Mouse (Mus musculus) MEL-GATA-1-ER (cell line): ENCODE measurements around the gene Znhit3.
A peak's percentile ranks its signal among the peaks of the same experiment; 100 is the strongest.
"Not testable (repeated sequence)": the region's sequence is repeated elsewhere in the genome, so short reads cannot be mapped to it uniquely, and the experiment has no call there.

Source experiments
- DNase-seq: peaks from one replicate; pipeline ENCODE4 v3.0.0-alpha.2; 2012; ENCODE audit warnings: low read depth; ENCODE audit errors: extremely low read depth

Znhit3 gene

DNA sequence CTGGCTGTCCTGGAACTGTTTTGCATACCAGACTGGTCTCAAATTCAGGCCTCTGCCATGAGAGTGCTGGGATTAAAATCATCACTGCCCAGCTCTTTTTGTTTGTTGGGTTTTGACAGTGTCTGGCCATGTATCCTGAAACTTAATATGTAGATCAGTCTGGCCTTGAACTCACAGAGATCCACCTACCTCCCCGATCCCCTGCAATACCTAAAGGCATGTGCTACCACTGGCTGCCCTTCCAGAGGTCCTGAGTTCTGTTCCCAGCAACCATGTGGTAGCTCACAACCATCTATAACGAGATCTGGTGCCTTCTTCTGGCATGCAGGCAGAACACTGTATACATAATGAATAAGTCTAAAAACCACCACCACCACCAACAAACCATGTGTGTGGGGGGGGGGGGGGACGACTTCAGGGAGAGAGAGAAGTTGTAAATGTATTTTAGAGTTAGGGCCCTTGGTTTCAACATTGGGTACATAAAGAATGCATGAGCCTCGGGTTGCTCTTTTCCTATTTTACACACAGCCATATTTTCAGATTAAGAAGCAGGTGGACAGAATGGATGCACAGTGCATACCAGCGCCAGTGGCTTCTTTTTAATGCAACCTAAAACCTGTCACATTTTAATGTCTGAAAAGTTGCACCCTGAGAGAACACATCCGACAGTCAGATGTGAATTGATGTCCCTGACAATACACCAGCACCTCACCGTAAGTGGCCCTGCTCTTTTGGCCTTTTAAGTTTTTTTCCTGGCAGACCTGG, 37.0 kb downstream of the Znhit3 start:
- DNase-seq: peak; percentile 43

DNA sequence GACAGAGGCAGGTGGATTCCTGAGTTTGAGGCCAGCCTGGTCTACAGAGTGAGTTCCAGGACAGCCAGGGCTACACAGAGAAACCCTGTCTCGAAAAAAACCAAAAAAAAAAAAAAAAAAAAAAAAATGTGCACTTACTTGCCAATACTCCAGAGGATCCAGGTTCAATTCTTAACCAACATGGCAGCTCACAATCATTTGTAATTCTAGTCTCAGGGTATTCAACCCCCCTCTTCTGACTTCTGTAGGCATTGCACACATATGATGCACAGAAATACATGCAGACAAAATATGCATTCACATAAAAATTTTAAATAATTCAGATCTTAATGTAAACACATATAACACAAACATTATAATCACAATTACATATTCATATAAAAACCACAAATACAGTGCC, 40.1 kb downstream of the Znhit3 start:
- not testable (repeated sequence) for DNase-seq

DNA sequence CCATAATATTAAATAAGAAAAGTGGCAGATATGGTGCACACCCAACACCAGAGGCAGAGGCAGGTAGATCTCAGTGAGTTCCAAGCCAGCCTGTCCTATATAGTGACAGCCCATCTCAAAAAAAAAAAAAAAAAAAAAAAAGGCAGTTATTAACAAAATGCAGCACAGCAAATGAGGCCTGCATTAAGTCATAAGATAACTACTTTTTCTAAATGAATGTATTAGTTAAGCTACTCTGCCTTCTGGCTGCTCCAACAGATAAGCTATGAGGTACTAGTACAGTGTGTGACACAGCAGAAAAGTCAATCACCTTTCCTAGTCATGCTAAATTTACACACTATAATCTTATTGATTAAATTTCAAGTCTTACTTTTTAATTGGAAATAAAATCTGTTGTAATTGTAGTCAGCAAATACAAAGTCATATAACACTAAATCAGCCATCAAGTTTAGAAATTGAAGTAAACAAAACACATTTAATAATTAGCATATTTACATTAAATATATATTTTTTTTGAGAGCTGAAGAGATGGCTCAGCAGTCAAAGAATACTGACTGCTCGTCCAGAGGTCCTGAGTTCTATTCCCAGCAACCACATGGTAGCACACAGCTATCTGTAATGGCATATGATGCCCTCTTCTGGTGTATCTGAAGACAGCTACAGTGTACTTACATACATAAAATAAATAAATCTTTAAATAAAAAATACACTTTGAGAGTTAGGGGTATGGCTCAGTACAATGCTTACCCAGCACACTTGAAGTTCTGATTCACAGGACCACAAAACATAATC, 42.9 kb downstream of the Znhit3 start:
- DNase-seq: peak; percentile 43

DNA sequence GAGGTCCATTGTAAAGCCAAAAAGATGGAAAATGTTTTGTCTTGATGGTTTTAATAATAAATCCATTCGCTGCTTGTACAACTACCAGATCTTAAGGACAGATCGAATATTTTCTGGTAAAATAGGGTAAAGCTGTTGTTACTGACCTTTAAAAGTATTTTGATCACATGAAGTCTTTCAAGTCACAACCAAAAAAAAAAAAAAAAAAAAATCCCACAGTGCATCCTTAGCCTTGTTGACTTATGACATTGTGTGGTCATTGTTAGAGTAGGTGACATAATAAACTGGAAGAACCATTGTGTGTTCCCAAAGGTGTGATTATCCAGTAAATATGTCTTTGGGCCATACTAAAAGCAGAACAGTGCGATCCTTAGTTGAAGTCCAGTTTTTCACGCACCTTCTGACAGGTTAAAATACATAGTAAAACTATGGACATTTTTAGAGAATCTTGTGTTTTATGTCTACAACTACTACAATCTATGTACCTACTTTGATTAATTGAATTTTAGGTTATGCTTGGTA, 44.6 kb downstream of the Znhit3 start:
- no peak for DNase-seq

DNA sequence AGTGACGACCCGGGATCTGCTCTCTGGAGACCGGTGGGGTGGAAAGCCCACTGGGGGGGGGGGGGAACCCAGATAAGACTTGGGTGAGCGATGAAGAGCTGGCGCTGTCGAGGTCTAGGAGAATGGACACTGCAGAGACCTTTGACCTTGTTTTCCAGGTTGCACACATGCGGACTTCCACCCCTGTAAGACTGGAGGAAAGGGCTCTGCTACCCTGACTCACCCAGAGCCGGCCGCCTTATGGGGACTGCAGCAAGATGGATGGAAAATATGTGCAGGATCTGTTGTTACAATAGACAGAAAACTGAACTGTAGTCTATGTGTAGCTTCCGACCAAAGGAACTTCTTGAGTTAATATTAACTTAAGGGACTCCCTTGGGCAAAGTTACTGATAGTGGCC, 45.1 kb downstream of the Znhit3 start:
- DNase-seq: peak; percentile 37

DNA sequence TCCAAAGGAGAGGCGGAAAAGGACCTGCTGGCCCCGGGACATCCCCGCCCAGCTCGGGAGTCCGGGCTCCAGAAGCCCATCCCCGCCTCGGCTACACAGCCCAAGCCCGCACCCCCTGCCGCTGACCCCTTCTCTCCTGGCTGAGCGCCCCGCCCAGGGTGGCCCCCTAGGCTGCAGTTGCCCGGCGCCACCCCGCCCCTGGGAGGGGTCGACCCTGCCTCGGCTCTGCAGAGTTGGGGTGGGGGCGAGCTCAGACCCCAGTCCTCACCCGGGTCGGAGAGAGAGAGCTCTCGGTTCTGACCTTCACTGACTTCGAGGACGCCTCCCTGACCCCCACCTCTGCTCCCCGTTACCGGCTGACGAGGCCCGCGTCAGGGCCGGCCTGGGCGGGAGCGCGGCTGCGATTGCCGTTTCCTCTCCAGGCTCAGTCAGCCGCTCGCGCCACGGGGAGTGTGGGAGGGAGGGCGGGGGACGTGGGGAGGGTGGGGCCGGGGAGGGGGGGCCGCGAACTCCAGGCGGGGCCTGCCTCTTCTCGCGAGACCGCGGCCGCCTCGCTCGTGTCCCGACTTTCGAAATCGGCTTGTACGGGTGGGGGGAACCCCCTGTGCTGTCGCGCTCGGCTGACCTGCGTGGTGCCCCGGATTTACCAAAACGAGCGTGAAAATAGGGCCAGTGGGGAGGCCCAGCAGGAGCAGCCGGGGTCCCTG, 45.7 kb downstream of the Znhit3 start, which contains the start of gene Ggnbp2:
Ggnbp2 (minus strand) TSS at position 481 of the 707 bp plus-strand sequence.
- peak; percentile 60 for DNase-seq

DNA sequence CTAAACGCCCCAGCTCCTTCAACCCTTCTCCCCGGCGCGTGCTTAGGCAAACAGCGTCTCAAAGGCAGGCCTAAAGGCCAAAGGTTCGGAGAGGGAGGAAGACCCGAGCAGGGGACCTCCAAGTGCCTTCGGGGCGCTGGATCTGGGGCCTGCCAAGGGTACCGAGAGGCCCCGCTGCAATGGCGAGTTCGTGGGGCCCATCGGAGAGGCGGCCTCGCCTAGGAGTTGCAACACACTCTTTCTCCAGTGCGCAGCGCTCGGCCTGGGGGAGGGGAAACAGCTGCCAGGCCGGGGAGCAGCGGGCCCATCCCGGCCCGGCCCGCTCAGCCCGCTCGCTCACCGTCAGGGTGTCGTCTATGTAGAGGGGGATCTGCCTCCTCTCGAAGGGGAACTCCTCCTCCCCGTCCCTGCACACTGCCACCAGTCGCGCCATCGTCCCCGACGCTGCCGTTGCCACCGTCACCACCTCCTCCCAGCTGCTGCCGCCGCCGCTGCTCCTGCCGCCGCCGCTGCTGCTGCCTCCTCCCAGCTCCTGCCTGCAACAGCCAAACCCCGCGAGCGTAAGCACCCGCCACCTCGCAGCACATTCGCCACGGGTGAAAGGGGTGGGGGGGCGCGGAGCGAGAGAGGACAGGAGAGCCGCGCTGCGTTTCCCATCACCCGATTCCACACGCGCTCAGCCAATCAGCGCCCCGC, 46.5 kb downstream of the Znhit3 start:
- DNase-seq: peak; percentile 75

DNA sequence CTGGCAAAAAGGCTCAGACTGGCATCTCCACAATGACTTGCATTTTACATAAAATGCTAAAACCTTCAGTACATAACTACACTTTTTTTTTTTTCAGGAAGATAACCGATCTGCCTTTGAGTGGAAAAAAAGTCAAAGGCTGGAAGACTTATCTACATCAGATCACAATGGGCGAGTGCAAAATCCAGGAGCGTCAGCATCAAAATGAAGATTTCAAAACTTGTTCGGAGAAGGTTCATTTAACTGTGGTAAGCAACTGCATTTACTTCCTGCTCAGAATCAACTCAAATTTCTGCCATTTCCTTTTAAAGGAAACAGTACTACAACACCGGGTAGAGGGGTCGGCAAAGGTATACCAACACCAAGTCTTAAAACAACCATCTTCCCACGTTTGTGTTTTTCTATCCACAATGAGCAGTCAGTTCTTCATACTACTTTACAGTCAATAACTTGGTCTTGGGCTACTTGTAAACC, 47.3 kb downstream of the Znhit3 start:
- DNase-seq: peak; percentile 29

DNA sequence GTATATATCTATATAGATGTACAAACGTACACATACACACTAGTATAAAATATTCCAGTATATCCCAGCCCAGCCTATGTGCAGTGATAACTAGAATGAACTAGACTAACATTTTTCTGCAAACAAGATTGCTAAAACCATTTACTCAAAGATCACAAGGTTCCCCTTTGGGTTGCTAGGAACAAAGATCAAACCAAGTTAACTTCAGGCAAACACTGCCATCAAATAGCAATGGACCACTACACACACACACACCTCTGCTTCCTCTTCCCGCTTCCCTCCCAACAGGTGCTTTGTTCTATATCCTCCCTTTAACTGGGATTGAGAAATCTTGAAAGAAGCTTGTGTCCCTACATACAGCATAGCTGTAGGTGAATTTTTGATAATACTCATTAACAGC, 48.6 kb downstream of the Znhit3 start:
- DNase-seq: no peak

DNA sequence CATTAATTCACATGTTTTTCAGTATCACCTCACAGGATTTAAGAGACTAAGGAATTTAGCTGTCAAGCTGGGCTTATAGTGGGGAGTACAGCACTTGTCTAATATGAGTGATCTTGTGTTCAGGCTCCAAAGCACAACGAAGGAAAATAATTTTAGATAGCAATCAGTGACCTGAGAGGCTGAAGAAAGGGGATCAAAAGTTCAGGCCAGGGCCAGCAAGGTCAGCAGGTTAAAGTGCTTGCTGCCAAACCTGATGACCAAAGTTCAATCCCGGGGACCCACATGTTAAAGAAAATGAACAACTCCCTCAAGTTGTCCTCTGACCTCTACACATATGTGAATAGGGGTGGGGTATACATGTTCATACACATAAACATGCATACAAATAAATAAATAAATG, 50.9 kb downstream of the Znhit3 start:
- no peak for DNase-seq
